Mouse (Mus musculus) left cerebral cortex, adult 18-20 months (tissue): ENCODE measurements around the gene Cntnap2. TPM values are rescaled to one million over a fixed set of nuclear protein-coding genes. Genes with fewer than 3 reads are reported as not detected.

Source experiments
- DNase-seq, 2 experiments: peaks; one replicate each; pipeline ENCODE4 v3.0.0; 2021 to 2022; ENCODE audit warnings: low spot score in 2 of 2, mixed read lengths in 1 of 2
- total RNA-seq, 2 experiments: library from RNA; stranded (reverse); gene quantifications; 2 replicates each; pipeline ENCODE4 v1.2.3; 2021

Gene Cntnap2
- total RNA-seq, 2 experiments from 2014 or later: 109 TPM

GRCm38 (mm10) chr6:45885486-45885885 is 826.3 kb downstream of the Cntnap2 start:
- DNase-seq: no peak

- DNase-seq: no peak
Observed at GRCm38 (mm10) chr6:45887901-45888300, 828.7 kb downstream of the Cntnap2 start.

- DNase-seq: no peak
Observed at GRCm38 (mm10) chr6:45938263-45938662, 879.1 kb downstream of the Cntnap2 start.

DNA sequence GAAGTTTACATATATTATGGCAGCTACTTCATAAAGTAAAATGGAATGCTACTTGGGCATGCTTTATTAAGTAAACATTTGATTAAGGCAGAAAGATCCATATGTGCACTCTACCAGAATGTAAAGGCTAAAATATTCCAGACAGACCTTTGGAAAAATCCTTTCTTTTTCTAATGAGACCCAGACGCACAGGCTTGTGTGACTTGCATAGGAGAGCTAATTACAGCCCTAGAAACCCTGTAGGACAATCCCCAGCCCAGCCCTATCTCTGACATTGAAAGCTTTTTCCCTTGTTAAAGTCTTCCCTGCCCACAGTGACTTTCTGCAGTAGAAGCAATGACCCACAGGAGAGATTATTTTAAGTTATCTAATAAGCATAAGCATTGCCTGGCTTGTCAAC is 879.6 kb downstream of the Cntnap2 start:
- DNase-seq: no peak

GRCm38 (mm10) chr6:45945144-45945985 is 886.2 kb downstream of the Cntnap2 start:
- no peak for DNase-seq

DNA sequence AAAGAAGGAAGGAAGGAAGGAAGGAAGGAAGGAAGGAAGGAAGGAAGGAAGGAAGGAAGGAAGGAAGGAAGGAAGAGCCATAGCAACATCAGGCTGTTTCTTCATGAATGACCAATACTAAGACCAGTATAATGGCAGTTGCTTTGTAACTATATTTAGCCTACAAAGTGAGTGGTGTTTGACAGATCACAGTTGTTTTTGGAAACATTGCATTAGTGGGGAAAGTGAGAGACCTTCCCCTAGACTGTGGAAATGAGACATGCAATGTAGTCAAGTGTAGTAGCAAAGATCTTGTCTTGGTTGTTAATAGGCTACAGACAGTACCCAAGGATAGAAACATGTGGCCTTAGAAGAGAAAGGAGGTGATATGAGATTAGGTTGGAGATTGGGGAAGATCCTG is 895.6 kb downstream of the Cntnap2 start:
- DNase-seq: no peak

GRCm38 (mm10) chr6:45964494-45964893 is 905.3 kb downstream of the Cntnap2 start:
- DNase-seq: no peak

GRCm38 (mm10) chr6:45974471-45975154 is 915.5 kb downstream of the Cntnap2 start:
- no peak for DNase-seq

DNA sequence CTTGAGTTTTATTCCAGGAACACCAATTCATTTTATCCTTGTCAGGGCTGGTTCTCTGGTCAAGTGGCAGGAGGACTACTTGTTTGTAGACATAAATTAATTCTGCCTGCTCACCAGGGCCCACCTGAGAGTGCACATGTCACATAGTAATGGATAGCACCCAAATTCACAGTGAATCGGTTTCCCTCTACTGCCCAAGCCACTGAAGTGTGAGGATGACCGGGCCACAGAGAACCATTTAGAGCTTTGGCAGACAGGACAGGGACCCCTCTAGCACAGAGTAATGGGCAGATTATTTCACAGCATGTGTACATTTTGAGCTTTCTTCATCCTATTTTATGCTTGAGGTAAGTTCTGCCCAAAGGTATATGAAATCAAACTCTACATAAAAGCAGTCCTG is 920.0 kb downstream of the Cntnap2 start:
- DNase-seq: no peak

- no peak for DNase-seq
Observed at GRCm38 (mm10) chr6:45988051-45988450, 928.9 kb downstream of the Cntnap2 start.

DNA sequence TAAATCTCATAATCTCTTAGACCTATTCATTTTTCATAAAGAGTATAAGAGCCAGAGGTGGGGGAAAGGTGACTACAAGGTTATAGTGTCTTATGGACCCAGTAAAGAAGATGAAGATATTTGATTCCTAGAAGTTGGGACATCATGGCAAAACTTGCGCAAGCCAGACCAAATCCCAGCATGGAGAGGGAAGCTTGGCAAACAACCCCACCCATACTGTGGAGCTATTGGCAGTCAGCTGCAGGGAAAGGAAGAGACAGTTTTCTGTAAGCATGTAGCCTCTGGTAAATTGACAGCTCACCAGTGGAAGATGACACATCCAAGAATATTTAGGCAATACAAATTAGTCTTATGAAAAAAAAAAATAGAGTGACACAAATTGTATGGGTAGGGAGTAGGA is 931.9 kb downstream of the Cntnap2 start:
- no peak for DNase-seq

DNA sequence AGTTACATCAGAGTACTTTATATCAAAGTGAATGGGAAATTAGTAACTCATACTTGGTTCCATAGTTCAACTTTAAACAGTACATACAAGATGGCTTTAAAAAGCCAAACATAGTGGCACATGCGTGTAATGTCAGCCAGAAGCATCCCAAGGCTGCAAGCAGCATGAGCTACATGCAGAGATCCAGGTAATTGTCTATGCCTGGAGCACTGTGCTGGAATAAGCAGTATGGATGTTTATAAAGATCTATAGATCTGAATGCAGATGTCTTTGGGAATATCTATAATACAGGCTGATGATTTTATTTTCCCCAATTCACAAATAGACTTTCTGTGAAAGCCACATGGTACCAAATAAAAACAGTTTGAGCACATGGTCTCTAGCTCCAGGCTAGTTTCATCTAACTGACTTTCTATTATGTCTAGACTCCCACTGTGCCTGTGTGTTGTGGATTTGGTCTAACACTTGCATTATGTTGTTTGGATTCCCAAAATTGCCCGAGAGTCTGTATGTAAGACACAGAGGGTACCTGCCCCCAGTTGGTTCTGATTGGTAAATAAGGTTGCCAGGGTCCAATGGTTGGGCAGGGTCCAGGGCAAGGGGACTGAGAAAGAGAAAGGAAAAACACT is 963.5 kb downstream of the Cntnap2 start:
- no peak for DNase-seq

GRCm38 (mm10) chr6:46031821-46032594 is 972.9 kb downstream of the Cntnap2 start:
- no peak for DNase-seq

DNA sequence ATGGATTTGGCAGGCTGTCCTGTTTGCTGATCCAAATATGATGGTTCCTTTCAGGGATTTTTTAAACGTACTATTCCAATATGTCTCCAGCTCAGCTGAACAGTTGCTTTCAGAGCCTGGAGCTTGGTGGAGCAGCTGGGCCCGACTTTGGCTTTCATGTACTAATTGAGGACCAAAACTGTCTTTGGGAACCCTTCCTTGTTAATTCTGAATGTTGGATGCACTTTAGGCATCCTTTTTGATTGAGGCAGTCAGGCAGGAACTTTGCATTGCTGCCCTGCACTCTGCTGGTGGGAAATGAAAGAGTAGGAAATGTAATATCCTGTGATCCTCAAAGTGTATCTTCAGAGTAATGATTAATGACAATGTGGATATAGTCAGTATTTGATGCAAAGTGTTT is 974.0 kb downstream of the Cntnap2 start:
- no peak for DNase-seq

- peak; percentile 33 to 58 for DNase-seq
Observed at GRCm38 (mm10) chr6:46040671-46041070, 981.5 kb downstream of the Cntnap2 start.

DNA sequence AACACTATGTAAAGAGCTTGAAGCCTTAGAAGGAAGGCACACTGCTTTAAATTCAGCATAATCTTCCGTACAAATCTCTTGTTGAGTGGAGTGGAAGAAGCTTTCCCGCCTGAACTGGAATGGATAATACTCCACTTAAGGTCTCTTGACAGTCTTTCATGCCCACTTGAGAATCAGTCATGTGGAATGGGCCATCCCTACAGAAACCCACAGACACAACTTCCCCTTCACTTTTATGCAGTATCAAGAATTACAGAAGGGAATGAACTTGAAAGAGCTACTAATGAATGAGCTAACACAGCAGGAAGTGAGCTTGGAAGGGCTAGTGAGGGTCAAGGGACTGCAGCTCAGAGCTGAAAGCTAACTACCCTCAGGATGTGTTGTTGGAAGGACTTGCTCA is 1021.1 kb downstream of the Cntnap2 start:
- no peak for DNase-seq

- DNase-seq: no peak
Observed at GRCm38 (mm10) chr6:46081432-46081831, 1022.3 kb downstream of the Cntnap2 start.

DNA sequence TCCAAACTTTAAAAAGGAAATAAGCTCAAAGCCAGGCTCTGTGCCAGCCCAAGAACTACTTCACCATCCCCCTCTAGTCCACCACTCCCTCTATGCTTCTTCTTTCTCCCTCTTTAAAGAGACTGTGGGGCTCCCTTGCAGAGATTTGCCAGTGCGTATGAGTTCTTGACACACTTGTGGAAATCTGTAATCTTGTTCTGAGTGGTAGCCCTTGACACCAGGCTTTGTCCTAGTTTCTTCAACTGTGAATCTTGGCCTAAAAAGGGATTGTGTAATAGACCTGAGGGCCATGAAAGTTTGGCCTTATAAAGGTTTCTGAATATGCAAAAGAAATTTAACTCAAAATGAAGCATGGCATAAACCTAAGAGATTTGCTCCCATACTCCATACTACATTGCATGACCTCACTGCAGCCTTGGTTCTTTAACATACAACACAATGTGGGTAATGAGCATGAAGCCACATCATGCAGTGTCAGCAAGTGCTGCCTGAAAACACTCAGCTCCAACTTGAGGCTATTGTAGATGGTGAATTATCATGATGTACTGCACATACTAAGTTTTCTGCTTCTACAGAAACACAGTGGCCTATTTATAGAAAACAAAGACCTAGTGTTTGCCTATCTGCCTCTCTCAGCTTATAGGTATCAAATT is 1084.2 kb downstream of the Cntnap2 start:
- DNase-seq: no peak

DNA sequence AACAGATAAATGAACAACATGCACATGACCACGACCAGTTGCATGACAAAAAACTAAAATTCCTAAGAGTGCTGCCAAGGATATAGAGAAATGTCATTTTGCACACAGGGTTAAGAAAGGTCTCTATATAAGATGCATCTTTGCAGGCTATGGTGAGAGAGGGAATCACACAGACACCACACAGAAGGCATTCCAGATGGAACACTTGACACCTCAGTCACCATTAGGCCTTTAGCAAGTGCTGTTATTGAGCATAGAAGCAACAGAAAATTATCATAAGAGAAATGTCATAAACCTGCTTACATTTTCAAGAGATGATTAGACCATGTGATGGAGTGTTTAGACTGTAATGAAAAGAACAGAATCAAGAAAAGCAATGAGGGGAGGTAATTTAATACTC is 1107.7 kb downstream of the Cntnap2 start:
- no peak for DNase-seq

- no peak for DNase-seq
Observed at GRCm38 (mm10) chr6:46197298-46197697, 1138.1 kb downstream of the Cntnap2 start.

GRCm38 (mm10) chr6:46201828-46202227 is 1142.7 kb downstream of the Cntnap2 start:
- no peak for DNase-seq
